8 mouse cellular contexts compared by ENCODE assay signal in genomic region chr10:81377793-81378552, GRCm38 (mm10). TPM values are rescaled to one million over a fixed set of nuclear protein-coding genes. Genes with fewer than 3 reads are reported as not detected.
DNase-seq lines count a peak whose midpoint lies in the region; ATAC-seq and TF ChIP-seq lines count a peak whose summit lies in the region.

Gene Fzr1 (minus strand): TSS chr10:81378516.

- peak; percentile 77 for ATAC-seq in limb, embryonic 13.5 days (ENCODE audit: low FRiP score, low read depth)

- H3K9me3 ChIP-seq in E14TG2a.4 (ENCODE audit: low read length) = no peaks in the 10 kb centered on the region
- no peaks in the 10 kb centered on the region for H3K9me3 ChIP-seq in erythroblast, embryonic 14.5 days (ENCODE audit: control insufficient read depth, low read length)
- no peaks in the 10 kb centered on the region for H3K9me3 ChIP-seq in limb, embryonic 13.5 days

- peak within 1 kb of the TSS; percentile 94 for H3K9ac ChIP-seq in limb, embryonic 13.5 days

- under 1% methylated on average over 56 of the region's 59 CpGs for WGBS in limb, embryonic 13.5 days
- WGBS in olfactory bulb, adult 2 months = 1% methylated on average over 57 of the region's 59 CpGs

- no peaks in the 10 kb centered on the region for H3K27me3 ChIP-seq in E14TG2a.4 (ENCODE audit: insufficient read depth, low read length)
- no peaks in the 10 kb centered on the region for H3K27me3 ChIP-seq in erythroblast, embryonic 14.5 days (ENCODE audit: control insufficient read depth)
- no peaks in the 10 kb centered on the region for H3K27me3 ChIP-seq in limb, embryonic 13.5 days

- peaks cover 76% of the 10 kb centered on the region for H3K4me1 ChIP-seq in E14TG2a.4 (replicated peaks; ENCODE audit: low read depth, low read length)
- H3K4me1 ChIP-seq in erythroblast, embryonic 14.5 days (ENCODE audit: control insufficient read depth) = peaks cover 85% of the 10 kb centered on the region
- peaks cover 30% of the 10 kb centered on the region for H3K4me1 ChIP-seq in limb, embryonic 13.5 days
- peaks cover 20% of the 10 kb centered on the region for H3K4me1 ChIP-seq in olfactory bulb, adult 2 months (ENCODE audit: control insufficient read depth, insufficient read depth, low read length)

- H3K4me3 ChIP-seq in E14TG2a.4 (replicated peaks; ENCODE audit: low read length) = peak within 1 kb of the TSS; percentile 96
- peak within 1 kb of the TSS; percentile 90 for H3K4me3 ChIP-seq in erythroblast, embryonic 14.5 days (replicated peaks)
- H3K4me3 ChIP-seq in limb, embryonic 13.5 days = peak within 1 kb of the TSS; percentile 83
- H3K4me3 ChIP-seq in olfactory bulb, adult 2 months (ENCODE audit: insufficient read depth, low read depth, low read length) = peak within 1 kb of the TSS; percentile 91

- DNase-seq in embryo, embryonic 10 days (ENCODE audit: low spot score) = peak; percentile 37
- no peak for DNase-seq in embryo, embryonic 11 days
- no peak for DNase-seq in heart, postnatal 25 days (ENCODE audit: low spot score)
- no peak for DNase-seq in natural killer cell, adult 2 months (ENCODE audit: low spot score in 2 of 2)

- no peak for TF ChIP-seq CTCF in E14TG2a.4 (conservative IDR thresholded peaks at IDR 0.05; ENCODE audit: low read length)
- TF ChIP-seq CTCF in olfactory bulb, adult 2 months (IDR thresholded peaks at IDR 0.05; ENCODE audit: insufficient read depth, low read depth, low read length) = no peak

- H3K4me2 ChIP-seq in limb, embryonic 13.5 days (replicated peaks) = peak within 1 kb of the TSS; percentile 82

- H3K27ac ChIP-seq in limb, embryonic 13.5 days = peak within 1 kb of the TSS; percentile 78
- H3K27ac ChIP-seq in olfactory bulb, adult 2 months (ENCODE audit: insufficient read depth, low read depth, low read length) = 0 out of 2 replicates have a peak within 1 kb of the TSS, but pooled peaks have one; percentile 37

- TF ChIP-seq POLR2A in olfactory bulb, adult 2 months (IDR thresholded peaks at IDR 0.05; ENCODE audit: insufficient read depth, low read depth, low read length) = peak; percentile 64

- intact Hi-C loops in heart, postnatal 25 days (cut with DNase I) = no loop called here

- H3K36me3 ChIP-seq in E14TG2a.4 (ENCODE audit: insufficient read depth, low read length) = peaks cover 46% of the 10 kb centered on the region
- peaks cover 61% of the 10 kb centered on the region for H3K36me3 ChIP-seq in erythroblast, embryonic 14.5 days (ENCODE audit: control insufficient read depth)
- peaks cover 33% of the 10 kb centered on the region for H3K36me3 ChIP-seq in limb, embryonic 13.5 days

RNA-seq across cellular contexts. Expression of gene Fzr1, which starts in this region (rescaled TPM):
- 62.5 and 67.4 TPM in 2 replicates for polyA plus RNA-seq in erythroblast, embryonic 14.5 days (2012)
- 10 to 100 TPM; 27.7 to 32.3 TPM for total RNA-seq in heart, postnatal 25 days (2021)
- polyA plus RNA-seq in limb, embryonic 13.5 days (2015; fragmentation: Nextera tagmentation; extraction: Ambion mirVana) = 111 and 112 TPM in 2 replicates
- polyA plus RNA-seq in olfactory bulb, adult 2 months (2012; ENCODE audit: insufficient read depth, insufficient read length, low replicate concordance, missing spikeins) = not detected in 2 replicates
